ENCODE assay signal across 10 mouse cellular contexts in genomic region chr5:122144825-122145224, GRCm38 (mm10). TPM values are rescaled to one million over a fixed set of nuclear protein-coding genes. Genes with fewer than 3 reads are reported as not detected.
DNase-seq lines count a peak whose midpoint lies in the region; ATAC-seq and TF ChIP-seq lines count a peak whose summit lies in the region.
"Had no signal": no experiment of that assay in that cellular context is flagged by ENCODE, and none has a peak within 500 bp of the region (broad histone marks: within the 10 kb centered on the region; RNA-seq: fewer than 3 reads in every experiment).

No protein-coding gene starts in this region.

- no peaks in the 10 kb centered on the region for H3K9me3 ChIP-seq in heart, embryonic 13.5 days
- no peaks in the 10 kb centered on the region for H3K9me3 ChIP-seq in E14TG2a.4 (ENCODE audit: low read length)
- H3K9me3 ChIP-seq in lung, postnatal 0 days (ENCODE audit: low read length): no peaks in the 10 kb centered on the region

- H3K4me3 ChIP-seq in heart, embryonic 13.5 days: no peak overlapping the region
- H3K4me3 ChIP-seq in E14TG2a.4 (replicated peaks; ENCODE audit: low read length): 0 out of 2 replicates have a peak overlapping the region, but pooled peaks have one; percentile 71
- H3K4me3 ChIP-seq in embryonic fibroblast, embryonic 13.5 days (ENCODE audit: insufficient read depth, low read length): no peak overlapping the region
- H3K4me3 ChIP-seq in lung, postnatal 0 days (ENCODE audit: low read depth, low read length): no peak overlapping the region

- 68% methylated on average over 4 of the region's 4 CpGs for WGBS in heart, embryonic 13.5 days
- 46% methylated on average over 4 of the region's 4 CpGs for WGBS in lung, postnatal 0 days

- peak overlapping the region; percentile 60; the same call in 1 of the 2 replicates for H3K4me2 ChIP-seq in heart, embryonic 13.5 days
- peak overlapping the region; percentile 42; the same call in 1 of the 2 replicates for H3K4me2 ChIP-seq in lung, postnatal 0 days (replicated peaks; ENCODE audit: low read depth, low read length)

- TF ChIP-seq CTCF in E14TG2a.4 (conservative IDR thresholded peaks at IDR 0.05; ENCODE audit: low read length): no peak
- TF ChIP-seq CTCF in embryonic fibroblast, embryonic 13.5 days (IDR thresholded peaks at IDR 0.05; ENCODE audit: borderline replicate concordance, insufficient read depth, low read length): no peak
- TF ChIP-seq CTCF in lung, postnatal 0 days (IDR thresholded peaks at IDR 0.05): no peak

- H3K27ac ChIP-seq in heart, embryonic 13.5 days (replicated peaks): peak overlapping the region; percentile 89
- peak overlapping the region; percentile 81; the same call in 1 of the 2 replicates for H3K27ac ChIP-seq in embryonic fibroblast, embryonic 13.5 days (ENCODE audit: insufficient read depth, low read length)
- H3K27ac ChIP-seq in lung, postnatal 0 days (ENCODE audit: low read length): peak overlapping the region; percentile 94

- no peak for TF ChIP-seq POLR2A in embryonic fibroblast, embryonic 13.5 days (IDR thresholded peaks at IDR 0.05; ENCODE audit: low read depth, low read length)

- no peaks in the 10 kb centered on the region for H3K27me3 ChIP-seq in heart, embryonic 13.5 days (replicated peaks)
- H3K27me3 ChIP-seq in E14TG2a.4 (ENCODE audit: insufficient read depth, low read length): no peaks in the 10 kb centered on the region
- H3K27me3 ChIP-seq in lung, postnatal 0 days (replicated peaks; ENCODE audit: insufficient read depth, low read length): no peaks in the 10 kb centered on the region

- TF ChIP-seq EP300 in lung, postnatal 0 days (IDR thresholded peaks at IDR 0.05): peak; percentile 83

- H3K36me3 ChIP-seq in heart, embryonic 13.5 days: no peaks in the 10 kb centered on the region
- H3K36me3 ChIP-seq in E14TG2a.4 (ENCODE audit: insufficient read depth, low read length): no peaks in the 10 kb centered on the region
- H3K36me3 ChIP-seq in lung, postnatal 0 days (ENCODE audit: insufficient read depth, low read length): no peaks in the 10 kb centered on the region

- no peak overlapping the region for H3K9ac ChIP-seq in heart, embryonic 13.5 days
- no peak overlapping the region for H3K9ac ChIP-seq in lung, postnatal 0 days (replicated peaks; ENCODE audit: low read depth)

- no peak for ATAC-seq in heart, embryonic 13.5 days (ENCODE audit: extremely low read depth, insufficient number of reproducible peaks, low FRiP score, low TSS enrichment)
- peak; percentile 62 for ATAC-seq in lung, postnatal 0 days

- peaks cover 26% of the 10 kb centered on the region for H3K4me1 ChIP-seq in heart, embryonic 13.5 days
- peaks cover 63% of the 10 kb centered on the region for H3K4me1 ChIP-seq in E14TG2a.4 (replicated peaks; ENCODE audit: low read depth, low read length)
- 0 out of 2 replicates have a peak, but pooled peaks cover 5% of the 10 kb centered on the region for H3K4me1 ChIP-seq in embryonic fibroblast, embryonic 13.5 days (ENCODE audit: control insufficient read depth, insufficient read depth, low read length)
- H3K4me1 ChIP-seq in lung, postnatal 0 days (ENCODE audit: insufficient read depth, low read depth, low read length): peaks cover 4% of the 10 kb centered on the region; the same call in 1 of the 2 replicates

- DNase-seq in heart, adult 8-10 months (ENCODE audit: low spot score): no peak
- peak; percentile 70 for DNase-seq in lung, postnatal 0 days (ENCODE audit: low spot score)
- no peak for DNase-seq in layer of hippocampus, adult 11-12 months (ENCODE audit: low spot score)
- no peak for DNase-seq in B cell, adult 2 months
- no peak for DNase-seq in cerebellum, postnatal 36 days
- DNase-seq: cerebellum, adult 9-10 months had no signal

RNA-seq across cellular contexts. Expression of gene Ccdc63, which starts 4.2 kb away (rescaled TPM):
- 0.36 TPM in 1 of 2 replicates, not detected in the other for polyA plus RNA-seq in heart, embryonic 13.5 days (2015; fragmentation: Nextera tagmentation; extraction: Ambion mirVana)
- under 1 TPM in 1 of 4 experiments, not detected in 3; 0.37 TPM for total RNA-seq in heart, adult 8-10 months (2022)
- polyA plus RNA-seq in embryonic fibroblast, embryonic 13.5 days (2011; ENCODE audit: insufficient read length, low read depth, missing spikeins): not detected in 2 replicates
- polyA plus RNA-seq in lung, postnatal 0 days (2015; fragmentation: Nextera tagmentation; extraction: Ambion mirVana): 0.18 TPM in 1 of 2 replicates, not detected in the other

RNA-seq across cellular contexts. Expression of gene Ppp1cc, which starts 13.3 kb away (rescaled TPM):
- polyA plus RNA-seq in heart, embryonic 13.5 days (2015; fragmentation: Nextera tagmentation; extraction: Ambion mirVana): 190 and 219 TPM in 2 replicates
- total RNA-seq in heart, adult 8-10 months (2022): 100 to 1,000 TPM in 3 of 4 experiments, 10 to 100 TPM in 1; 98.9 to 113 (median 108) TPM
- 231 and 241 TPM in 2 replicates for polyA plus RNA-seq in embryonic fibroblast, embryonic 13.5 days (2011; ENCODE audit: insufficient read length, low read depth, missing spikeins)
- polyA plus RNA-seq in lung, postnatal 0 days (2015; fragmentation: Nextera tagmentation; extraction: Ambion mirVana): 137 and 150 TPM in 2 replicates

RNA-seq across cellular contexts. Expression of gene Myl2, which starts 44.1 kb away (rescaled TPM):
- 7,724 and 9,145 TPM in 2 replicates for polyA plus RNA-seq in heart, embryonic 13.5 days (2015; fragmentation: Nextera tagmentation; extraction: Ambion mirVana)
- total RNA-seq in heart, adult 8-10 months (2022): over 10,000 TPM; 21,987 to 25,864 (median 23,706) TPM
- polyA plus RNA-seq in embryonic fibroblast, embryonic 13.5 days (2011; ENCODE audit: insufficient read length, low read depth, missing spikeins): 0.76 TPM in 1 of 2 replicates, not detected in the other
- polyA plus RNA-seq in lung, postnatal 0 days (2015; fragmentation: Nextera tagmentation; extraction: Ambion mirVana): 2.8 and 3.5 TPM in 2 replicates
- total RNA-seq: adrenal gland, adult 18-20 months had no signal

Comparison
In these comparisons a context has a peak if more than half of its experiments do, and no peak if none do; other contexts are left out.
1. RNA of gene Myl2, which starts 44.1 kb away (polyA plus RNA-seq): 7,724 to 9,145 TPM in heart, embryonic 13.5 days; 2.8 to 3.5 TPM in lung, postnatal 0 days and 0.76 TPM in embryonic fibroblast, embryonic 13.5 days; every median in the first group is over 1,000 times any median in the second.
2. Peak in every context shown above with its lines, with median percentiles within 50 percentile points of each other: H3K27ac ChIP-seq.